Mouse (Mus musculus): ENCODE results near the gene Gm20388.

GRCm38 (mm10) chr8:120285878-120286277, 375.2 kb downstream of the Gm20388 start:
- TF ChIP-seq CTCF (IDR thresholded peaks at IDR 0.05; ENCODE audit: insufficient read depth, low read depth, low read length) (no peak), POLR2A (IDR thresholded peaks at IDR 0.05; ENCODE audit: insufficient read depth, low read depth, low read length) (no peak)

All from olfactory bulb, adult 2 months (tissue).